Mouse (Mus musculus) left cerebral cortex, postnatal 4 days (tissue): ENCODE measurements around the gene Olfr549. TPM values are rescaled to one million over a fixed set of nuclear protein-coding genes. Genes with fewer than 3 reads are reported as not detected.

ENCODE experiments used
- DNase-seq: peaks from one replicate; pipeline ENCODE4 v3.0.0-alpha.2; 2022
- intact Hi-C: fragments of 180-260 bp; cut with DNase I; formaldehyde crosslinking; loops from one replicate; pipeline ENCODE4 v1.15.1; 2025
- total RNA-seq, 2 experiments: library from RNA; stranded (reverse); gene quantifications; 2 replicates each; pipeline ENCODE4 v1.2.3; 2021

Gene Olfr549
- total RNA-seq, 2 experiments from 2014 or later, result not detected

DNA sequence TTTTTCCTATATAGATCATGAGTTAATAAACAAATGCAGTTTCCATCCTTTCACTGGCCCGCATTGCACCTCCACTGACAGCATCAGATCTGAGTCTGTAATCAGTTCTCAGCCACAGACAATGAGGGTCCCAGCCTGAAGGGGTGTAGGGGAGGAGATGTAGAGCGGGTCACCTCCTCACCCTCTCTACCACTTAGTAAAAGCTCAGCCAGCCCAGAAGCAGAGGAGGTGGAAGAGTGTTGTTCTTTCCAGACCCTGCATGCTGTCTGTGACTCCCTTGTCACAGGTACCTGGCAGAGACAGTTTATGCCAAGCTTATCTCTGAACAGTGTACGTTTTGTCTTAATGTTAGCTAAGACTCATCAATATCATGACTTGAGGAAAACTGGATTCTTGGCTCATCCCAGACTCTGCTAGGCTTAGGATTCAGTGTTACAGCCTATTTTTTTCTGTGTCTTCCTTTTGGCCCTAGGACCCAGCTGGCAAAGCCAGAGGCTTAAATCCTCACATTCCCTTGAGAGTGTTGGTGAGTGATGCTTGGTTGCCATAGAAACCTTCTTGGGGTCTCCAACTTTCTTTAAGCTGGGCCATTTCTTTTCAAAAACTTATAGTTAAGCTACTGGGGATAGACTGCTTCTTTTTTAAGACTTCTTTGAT, 23.6 kb downstream of the Olfr549 start:
- intact Hi-C loops, result no loop called here
- DNase-seq, result no peak

DNA sequence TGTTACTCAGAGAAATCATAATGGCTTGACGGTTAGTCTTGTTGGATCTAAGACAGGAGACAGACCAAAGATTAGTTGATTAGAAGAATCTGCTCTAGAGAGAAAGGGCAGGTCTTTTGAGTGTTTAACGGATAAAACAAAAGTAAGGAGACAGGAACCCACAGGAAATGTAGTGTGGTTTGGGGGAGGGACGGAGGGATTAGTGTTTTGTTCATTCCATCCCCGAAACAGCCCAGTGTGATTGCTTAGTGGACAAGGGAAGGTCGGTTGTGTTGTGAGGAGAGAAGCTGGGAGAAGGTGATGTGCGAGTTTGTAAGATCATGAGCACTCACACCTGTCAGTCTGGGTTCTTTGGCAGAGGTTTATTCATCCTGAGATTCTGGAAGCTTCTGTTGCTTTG, 26.3 kb downstream of the Olfr549 start:
- intact Hi-C loops, result no loop called here
- DNase-seq, result no peak

DNA sequence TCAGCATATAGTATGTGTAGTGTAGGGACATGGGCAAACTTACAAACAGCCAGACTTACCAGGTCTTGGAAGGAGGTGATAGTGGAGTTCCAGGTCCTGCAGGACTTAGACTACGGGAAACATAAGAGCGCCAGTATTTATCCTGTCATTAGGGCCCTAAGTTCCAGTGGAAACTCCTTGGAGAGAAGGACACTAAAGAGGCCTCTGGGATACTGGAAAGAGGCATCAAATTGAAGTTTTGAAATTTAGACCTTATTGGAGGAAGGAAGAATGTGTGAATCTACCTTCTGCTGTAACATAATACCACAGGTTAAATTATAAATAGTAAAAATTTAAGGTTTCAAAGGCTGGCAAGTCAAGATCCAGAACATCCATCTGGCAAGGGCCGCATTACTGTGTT, 42.1 kb downstream of the Olfr549 start, which contains the start of gene Olfr551:
Olfr551 (minus strand) TSS at position 101 of the 400 bp plus-strand sequence.
- DNase-seq, result no peak
- intact Hi-C loops, result no loop called here

DNA sequence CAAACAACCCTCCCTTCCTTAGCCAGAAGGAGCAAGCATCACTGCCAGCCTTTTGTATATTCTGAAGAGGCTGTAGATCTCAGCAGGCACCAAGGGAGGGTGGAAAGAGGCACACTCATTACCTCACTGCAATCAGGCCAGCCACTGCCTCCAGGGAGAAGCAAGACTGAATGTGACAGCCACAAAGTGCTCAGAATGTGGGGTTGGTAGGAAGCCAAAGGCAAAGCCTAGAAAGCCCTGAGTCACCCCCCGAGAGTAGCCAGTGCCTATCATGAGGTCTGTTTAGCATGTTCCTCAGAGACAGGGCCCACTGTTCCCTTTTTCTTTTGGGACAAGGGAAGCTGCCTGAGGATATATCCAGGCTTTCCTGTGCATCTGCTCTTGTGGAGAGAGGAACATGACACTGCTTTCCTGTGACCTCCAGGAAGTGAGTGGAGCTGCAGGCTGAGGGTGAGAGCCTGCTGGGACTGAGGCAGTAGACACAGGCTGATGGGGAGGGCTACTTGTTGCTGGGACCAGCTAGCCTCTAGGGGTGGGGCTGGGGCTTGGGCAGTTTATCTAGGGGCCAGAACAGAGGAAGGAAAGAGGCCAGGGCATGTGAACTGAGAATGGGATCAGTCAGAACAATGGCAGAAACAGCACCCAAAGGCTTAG, 47.8 kb downstream of the Olfr549 start, which contains the start of gene Olfr552:
Olfr552 (plus strand) TSS at position 393 of the 654 bp plus-strand sequence.
- DNase-seq, result no peak
- intact Hi-C loops, result no loop called here

Other genes starting within 250 kb of the Olfr549 start
- 10 to 100 TPM; 24.8 to 25.0 TPM for gene Rrm1, start 108.2 kb upstream of the Olfr549 start, total RNA-seq
- not detected for gene Olfr543, start 68.2 kb upstream of the Olfr549 start, total RNA-seq
- gene Olfr544, start 61.6 kb upstream of the Olfr549 start, total RNA-seq, result not detected
- gene Olfr545, start 50.3 kb upstream of the Olfr549 start, total RNA-seq, result not detected
- gene Olfr547, start 15.1 kb upstream of the Olfr549 start, total RNA-seq, result not detected
- gene Olfr548-ps1, start 9.0 kb upstream of the Olfr549 start, total RNA-seq, result not detected
- gene Trim21, start 15.6 kb downstream of the Olfr549 start, total RNA-seq, result 1 to 10 TPM; 1.9 to 2.3 TPM
- under 1 TPM in 1 of 2 experiments, not detected in 1; 0.08 TPM for gene Olfr550, start 21.6 kb downstream of the Olfr549 start, total RNA-seq
- gene Olfr551, start 42.0 kb downstream of the Olfr549 start, total RNA-seq, result not detected
- not detected for gene Olfr552, start 47.9 kb downstream of the Olfr549 start, total RNA-seq
- gene Olfr553, start 68.3 kb downstream of the Olfr549 start, total RNA-seq, result not detected
- not detected for gene Olfr554, start 88.6 kb downstream of the Olfr549 start, total RNA-seq
- gene Olfr555, start 109.0 kb downstream of the Olfr549 start, total RNA-seq, result not detected
- gene Olfr556, start 115.0 kb downstream of the Olfr549 start, total RNA-seq, result not detected
- 1 to 10 TPM; 5.9 to 6.1 TPM for gene Trim68, start 137.5 kb downstream of the Olfr549 start, total RNA-seq
- gene Olfr557, start 146.0 kb downstream of the Olfr549 start, total RNA-seq, result not detected
- under 1 TPM; 0.12 to 0.14 TPM for gene Olfr558, start 152.3 kb downstream of the Olfr549 start, total RNA-seq
- gene Olfr33, start 169.2 kb downstream of the Olfr549 start, total RNA-seq, result not detected
- gene Olfr559, start 177.6 kb downstream of the Olfr549 start, total RNA-seq, result not detected
- gene Olfr560, start 209.5 kb downstream of the Olfr549 start, total RNA-seq, result not detected
- under 1 TPM; 0.28 to 0.36 TPM for gene Olfr78, start 209.6 kb downstream of the Olfr549 start, total RNA-seq
- not detected for gene Olfr561, start 221.4 kb downstream of the Olfr549 start, total RNA-seq